20 mouse cellular contexts compared by ENCODE assay signal in the genomic region with DNA sequence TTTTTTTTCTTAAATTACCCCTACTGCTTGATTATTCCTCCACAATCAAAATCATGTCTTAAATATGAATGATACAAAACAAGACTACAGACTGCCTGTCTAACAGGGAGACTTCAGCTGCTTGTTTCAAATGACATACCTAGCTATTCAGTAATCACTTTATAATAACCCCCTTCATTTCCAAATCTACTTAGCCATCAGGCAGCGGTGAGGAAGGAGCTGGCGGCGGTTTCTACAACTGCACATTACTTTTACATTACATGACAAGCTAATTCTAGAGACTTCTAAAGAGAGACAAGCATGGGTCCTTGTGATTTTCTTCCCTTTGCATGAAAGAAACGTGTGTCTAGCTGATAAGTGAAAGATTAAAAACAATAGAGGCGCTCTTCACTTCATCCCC.
"Had no signal": no experiment of that assay in that cellular context is flagged by ENCODE, and none has a peak within 500 bp of the region (broad histone marks: within the 10 kb centered on the region; RNA-seq: fewer than 3 reads in every experiment).

No protein-coding gene starts in this region.

- H3K27me3 ChIP-seq: lung, embryonic 15.5 days; megakaryocyte, embryonic 14.5 days; midbrain, embryonic 13.5 days; midbrain, embryonic 15.5 days; neural tube, embryonic 12.5 days had no signal

- H3K4me2 ChIP-seq: lung, embryonic 15.5 days; midbrain, embryonic 11.5 days; midbrain, embryonic 13.5 days; midbrain, embryonic 15.5 days; neural tube, embryonic 12.5 days had no signal

- H3K4me1 ChIP-seq: lung, embryonic 15.5 days; megakaryocyte, embryonic 14.5 days; midbrain, embryonic 13.5 days; midbrain, embryonic 15.5 days; neural tube, embryonic 12.5 days had no signal

- H3K36me3 ChIP-seq: lung, embryonic 15.5 days; midbrain, embryonic 13.5 days; midbrain, embryonic 15.5 days; neural tube, embryonic 12.5 days had no signal

- H3K9me3 ChIP-seq: lung, embryonic 15.5 days; midbrain, embryonic 13.5 days; midbrain, embryonic 15.5 days; neural tube, embryonic 12.5 days had no signal

- H3K4me3 ChIP-seq: lung, embryonic 15.5 days; megakaryocyte, embryonic 14.5 days; midbrain, embryonic 13.5 days; midbrain, embryonic 15.5 days; neural tube, embryonic 12.5 days had no signal

- H3K27ac ChIP-seq: lung, embryonic 15.5 days; macrophage; midbrain, embryonic 13.5 days; midbrain, embryonic 15.5 days; neural tube, embryonic 12.5 days had no signal

- H3K9ac ChIP-seq: liver, postnatal 0 days; lung, embryonic 15.5 days; midbrain, embryonic 13.5 days; midbrain, embryonic 15.5 days; neural tube, embryonic 12.5 days had no signal

- DNase-seq: liver, postnatal 0 days; lung, adult 2 months; lung, postnatal 14 days; lung, postnatal 36 days; retina, postnatal 1 day; right cerebral cortex, adult 18-20 months; right cerebral cortex, postnatal 25 days; right cerebral cortex, postnatal 4 days; spleen, adult 18-20 months; thymus, adult 18-20 months; thymus, postnatal 14 days; thymus, postnatal 36 days had no signal

- ATAC-seq: liver, postnatal 0 days; lung, postnatal 0 days; midbrain, embryonic 13.5 days; midbrain, embryonic 15.5 days had no signal
